Mouse (Mus musculus) embryonic facial prominence, embryonic 10.5 days (tissue): ENCODE data around the gene Pcdh8. TPM values are rescaled to one million over a fixed set of nuclear protein-coding genes. Genes with fewer than 3 reads are reported as not detected.

Experiments
- DNase-seq: peaks from one replicate; pipeline ENCODE4 v3.0.0-alpha.2; 2017; ENCODE audit warnings: low spot score
- H3K27ac ChIP-seq: fragments of 300-500 bp; sonication (generic); replicated peaks from 2 replicates; pipeline ENCODE4 v1.5.1; 2016; ENCODE audit warnings: mild to moderate bottlenecking
- H3K27me3 ChIP-seq: fragments of 300-500 bp; sonication (generic); replicated peaks from 2 replicates; pipeline ENCODE4 v1.6.1; 2016; ENCODE audit warnings: low read depth, mild to moderate bottlenecking; ENCODE audit not compliant: poor library complexity, severe bottlenecking
- H3K36me3 ChIP-seq: fragments of 300-500 bp; sonication (generic); replicated peaks from 2 replicates; pipeline ENCODE4 v1.6.1; 2016; ENCODE audit warnings: mild to moderate bottlenecking, moderate library complexity
- H3K4me1 ChIP-seq: fragments of 300-500 bp; sonication (generic); 2 replicates; pipeline ENCODE4 v1.6.1; 2016
- H3K4me3 ChIP-seq: fragments of 300-500 bp; sonication (generic); 2 replicates; pipeline ENCODE4 v1.5.1; 2016; ENCODE audit warnings: mild to moderate bottlenecking, moderate library complexity
- H3K9me3 ChIP-seq: fragments of 300-500 bp; sonication (generic); 2 replicates; pipeline ENCODE4 v1.6.1; 2016; ENCODE audit warnings: mild to moderate bottlenecking
- WGBS: fragments of 180-500 bp; shearing (Covaris S2); methylation state at CpG from one replicate; pipeline ENCODE4 v1.1.7; 2016; 5-methylcytosine and 5-hydroxymethylcytosine counted together
- microRNA counts: library from miRNA; unstranded; fragments of <30 nt; microRNA quantifications from one replicate; lab custom pipeline; 2017
- microRNA-seq: library from miRNA; unstranded; fragments of <30 nt; microRNA quantifications from one replicate; pipeline ENCODE4, GENCODE M21; 2017
- polyA plus RNA-seq: library from polyadenylated mRNA; unstranded; fragments of >200 nt; fragmentation: Nextera tagmentation; extraction: Ambion mirVana; gene quantifications from 2 replicates; pipeline ENCODE4 v1.2.1, GENCODE M21; 2016

Pcdh8 gene
- polyA plus RNA-seq, 1 experiment from 2014 or later, result 3.6 TPM

DNA sequence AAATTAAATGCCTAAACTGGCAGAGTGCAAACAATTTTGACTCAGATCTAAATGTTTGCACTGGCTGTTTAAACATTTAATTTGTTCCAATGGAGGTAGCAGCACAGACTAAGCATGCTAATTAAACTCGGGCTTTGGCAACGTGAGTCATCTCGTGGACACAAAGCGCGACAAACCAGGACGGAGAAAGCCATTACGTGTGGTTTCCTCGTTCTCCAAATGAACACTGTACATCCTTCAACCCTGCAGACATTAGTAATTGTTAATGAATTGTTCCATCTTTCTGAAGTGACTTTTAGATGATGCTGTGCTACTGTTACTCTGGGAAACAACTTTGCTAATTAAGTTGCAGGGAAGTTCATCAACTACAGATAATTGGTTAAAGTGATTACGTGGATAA is 32.7 kb downstream of the Pcdh8 start:
- no peaks in the 10 kb centered on the region for H3K36me3 ChIP-seq
- no peak overlapping the region for H3K27ac ChIP-seq
- H3K4me3 ChIP-seq, result no peak overlapping the region
- H3K9me3 ChIP-seq, result no peaks in the 10 kb centered on the region
- H3K4me1 ChIP-seq, result no peaks in the 10 kb centered on the region
- WGBS, result 84% methylated on average over 9 of the region's 9 CpGs
- DNase-seq, result no peak
- H3K27me3 ChIP-seq, result no peaks in the 10 kb centered on the region

DNA sequence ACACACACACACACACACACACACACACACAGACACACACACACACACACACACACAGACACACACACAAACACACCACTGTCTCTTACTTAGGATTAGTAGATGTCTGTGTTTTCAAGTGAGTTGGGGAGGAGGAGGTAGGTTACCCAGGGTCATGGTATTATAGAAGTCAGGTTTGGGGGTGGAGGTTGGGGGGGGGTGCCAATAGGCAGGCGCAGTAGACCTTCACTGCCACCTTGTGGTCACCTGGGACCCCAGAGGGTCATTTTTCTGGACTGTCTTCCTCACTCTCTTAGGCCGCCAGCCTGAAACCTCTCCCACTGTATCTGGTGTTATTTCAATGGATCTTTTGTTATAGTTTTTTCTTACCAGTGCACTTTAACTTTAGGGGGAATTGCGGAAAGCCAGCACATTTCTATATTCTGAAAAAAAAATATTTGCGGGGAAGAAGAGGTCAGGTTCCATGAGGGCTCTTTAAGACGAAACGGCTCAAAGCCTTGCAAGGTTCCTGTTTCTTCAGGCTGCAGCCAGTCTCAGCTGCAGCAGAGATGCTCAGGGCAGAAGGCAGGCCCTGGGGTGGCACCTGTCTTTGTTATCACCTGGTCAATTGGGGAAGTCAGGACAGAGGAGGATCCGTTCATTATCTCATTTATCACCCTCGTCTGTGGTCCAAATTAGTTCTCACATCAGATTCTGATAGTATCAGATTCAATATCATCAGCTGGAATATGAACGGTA is 33.3 kb downstream of the Pcdh8 start:
- Histone ChIP-seq H3K36me3 (no peaks in the 10 kb centered on the region), H3K4me1 (no peaks in the 10 kb centered on the region), H3K9me3 (no peaks in the 10 kb centered on the region), H3K27ac (no peak overlapping the region), H3K27me3 (no peaks in the 10 kb centered on the region), H3K4me3 (no peak overlapping the region)
- 67% methylated on average over 9 of the region's 9 CpGs for WGBS
- peak; percentile 53 for DNase-seq

DNA sequence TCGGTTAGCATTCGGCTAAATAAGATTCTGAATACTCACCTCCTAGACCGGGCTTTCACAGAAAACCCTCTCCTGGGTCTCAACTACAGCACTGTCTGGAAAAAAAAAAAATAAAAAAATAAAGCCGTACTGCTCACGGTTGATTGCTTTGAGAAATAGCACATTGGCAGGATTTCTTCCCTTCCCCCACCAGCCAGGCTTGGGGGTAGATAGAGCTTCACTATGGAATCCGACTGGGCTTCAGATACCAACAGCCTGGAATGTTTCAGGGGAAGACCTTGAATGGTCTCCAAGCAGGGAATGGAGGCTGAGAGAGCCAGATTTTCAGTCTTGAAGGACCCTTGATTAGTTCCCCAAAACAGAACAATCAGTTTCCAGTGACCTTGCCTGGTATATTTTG is 34.3 kb downstream of the Pcdh8 start:
- no peaks in the 10 kb centered on the region for H3K27me3 ChIP-seq
- no peaks in the 10 kb centered on the region for H3K9me3 ChIP-seq
- no peak for DNase-seq
- H3K36me3 ChIP-seq, result no peaks in the 10 kb centered on the region
- WGBS, result 71% methylated on average over 6 of the region's 6 CpGs
- H3K27ac ChIP-seq, result no peak overlapping the region
- no peaks in the 10 kb centered on the region for H3K4me1 ChIP-seq
- H3K4me3 ChIP-seq, result no peak overlapping the region

DNA sequence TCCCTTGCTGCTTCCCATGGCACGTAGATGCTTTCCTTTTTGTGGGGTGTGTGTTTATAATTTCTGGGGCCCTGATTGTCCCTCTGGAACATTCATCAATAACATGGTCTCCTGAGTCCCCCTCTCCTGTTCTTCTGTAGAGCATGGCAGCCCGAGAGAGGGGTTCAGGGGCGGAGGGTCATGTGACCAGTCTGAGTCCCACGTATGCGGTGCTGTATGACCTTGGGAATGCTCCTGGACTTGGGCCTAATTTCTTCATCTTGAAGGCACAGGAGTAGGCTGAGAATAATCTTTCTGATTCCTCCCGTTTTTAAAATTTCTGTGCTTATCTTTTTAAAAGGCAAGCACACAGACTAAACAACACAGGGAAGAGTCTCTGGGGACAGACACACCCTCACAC is 37.6 kb downstream of the Pcdh8 start:
- no peak for DNase-seq
- Histone ChIP-seq H3K9me3 (no peaks in the 10 kb centered on the region), H3K4me1 (no peaks in the 10 kb centered on the region), H3K27ac (no peak overlapping the region), H3K27me3 (no peaks in the 10 kb centered on the region), H3K4me3 (no peak overlapping the region), H3K36me3 (no peaks in the 10 kb centered on the region)
- WGBS, result 83% methylated on average over 6 of the region's 6 CpGs

DNA sequence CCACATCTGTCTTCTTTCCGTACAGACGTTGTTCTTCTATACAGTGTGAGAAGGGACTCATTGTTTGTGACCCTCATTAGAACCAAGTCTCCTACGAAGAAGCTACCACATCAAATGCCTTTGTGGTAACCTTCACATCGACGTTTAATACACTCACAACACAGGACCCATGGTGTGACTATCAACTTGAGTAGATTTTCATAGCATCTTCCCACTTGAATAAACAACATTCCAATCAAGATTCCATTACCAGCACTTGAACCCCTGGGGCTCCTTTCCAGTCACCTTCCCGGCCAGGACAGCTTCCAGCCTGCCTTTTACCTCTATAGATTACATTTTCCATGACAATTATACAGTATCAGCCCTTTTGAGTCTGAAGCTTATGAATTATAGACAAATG is 42.3 kb downstream of the Pcdh8 start:
- Histone ChIP-seq H3K4me1 (no peaks in the 10 kb centered on the region), H3K36me3 (no peaks in the 10 kb centered on the region), H3K27ac (no peak overlapping the region), H3K4me3 (no peak overlapping the region), H3K27me3 (no peaks in the 10 kb centered on the region), H3K9me3 (no peaks in the 10 kb centered on the region)
- DNase-seq, result no peak
- 74% methylated on average over 6 of the region's 6 CpGs for WGBS

DNA sequence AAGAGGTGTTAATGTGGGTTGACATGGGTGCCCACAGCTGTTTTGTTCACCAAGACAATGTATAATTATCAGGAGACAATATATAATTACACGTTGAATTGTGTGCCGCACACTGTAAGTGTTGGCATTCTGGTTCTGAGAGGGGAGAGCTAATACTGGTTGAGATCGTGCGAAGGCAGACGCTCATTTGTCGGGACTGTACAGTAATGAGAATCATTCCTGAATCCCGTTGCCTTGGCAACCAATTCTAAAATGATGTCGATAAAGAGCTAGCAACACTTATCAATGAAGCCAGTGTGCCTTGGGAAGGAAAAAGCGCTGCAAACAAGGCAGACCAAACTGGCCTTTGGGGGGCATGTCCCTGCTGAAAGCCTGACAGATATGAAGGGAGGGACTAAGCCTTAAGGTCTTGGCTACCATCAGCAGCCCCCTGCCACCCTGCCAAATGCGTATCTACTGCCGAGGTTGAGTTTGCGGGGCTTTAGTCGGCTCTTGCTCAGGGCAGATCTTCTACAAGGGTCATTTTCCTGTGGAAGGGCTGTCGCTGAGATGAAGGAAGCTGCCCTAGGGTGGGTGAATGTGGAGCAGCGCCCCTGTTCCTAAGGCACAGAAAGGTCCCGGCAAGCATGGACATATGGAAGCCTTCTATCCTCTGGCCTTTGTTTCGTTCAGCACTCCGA is 47.0 kb downstream of the Pcdh8 start:
- Histone ChIP-seq H3K4me3 (no peak overlapping the region), H3K36me3 (no peaks in the 10 kb centered on the region), H3K9me3 (no peaks in the 10 kb centered on the region), H3K27me3 (no peaks in the 10 kb centered on the region), H3K4me1 (no peaks in the 10 kb centered on the region), H3K27ac (no peak overlapping the region)
- DNase-seq, result no peak
- WGBS, result 86% methylated on average over 18 of the region's 18 CpGs

DNA sequence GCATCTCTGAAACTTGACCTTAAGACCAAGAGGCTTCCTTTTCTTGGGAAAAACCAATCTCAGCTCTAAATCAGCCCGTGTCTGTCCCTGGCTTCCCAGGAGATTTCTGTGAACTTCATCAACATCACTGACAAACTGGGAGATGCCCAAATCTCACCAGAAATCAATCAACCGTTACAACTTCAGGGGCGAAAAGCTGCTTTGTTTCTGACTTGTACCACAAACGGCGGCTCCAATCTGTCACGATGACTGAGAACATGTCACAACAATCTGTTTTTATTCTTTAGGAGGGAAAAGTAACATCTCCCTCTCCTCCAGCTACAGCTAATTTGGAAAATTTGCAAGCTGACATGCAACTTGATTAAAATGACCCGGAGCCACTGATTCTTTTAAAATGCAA is 48.9 kb downstream of the Pcdh8 start:
- Histone ChIP-seq H3K36me3 (no peaks in the 10 kb centered on the region), H3K27ac (no peak overlapping the region), H3K4me1 (0 out of 2 replicates have a peak, but pooled peaks cover under 1% of the 10 kb centered on the region), H3K4me3 (no peak overlapping the region), H3K27me3 (no peaks in the 10 kb centered on the region), H3K9me3 (no peaks in the 10 kb centered on the region)
- DNase-seq, result no peak
- WGBS, result 66% methylated on average over 7 of the region's 7 CpGs

MicroRNAs within 50 kb of the gene (microRNA counts, 519-probe panel; counts per million panel counts)
- microRNA mmu-miR-759 (lab: Ali Mortazavi, UCI), result 188 counts per million, percentile 57 among the panel's probes with 10 or more counts

Small RNA genes lying within 50 kb of the gene (microRNA-seq; reads per million reads assigned to microRNA genes)
- gene Mir759, result not detected

Other genes with a start within 250 kb of the Pcdh8 start
- 151 and 155 TPM in 2 replicates for gene Sugt1, start 183.6 kb downstream of the Pcdh8 start, polyA plus RNA-seq
- gene Cnmd, start 109.1 kb downstream of the Pcdh8 start, polyA plus RNA-seq, result 2.4 and 5.5 TPM in 2 replicates
- 0.21 and 0.68 TPM in 2 replicates for gene Olfm4, start 212.8 kb upstream of the Pcdh8 start, polyA plus RNA-seq